18 mouse cellular contexts compared by ENCODE assay signal in the genomic region with DNA sequence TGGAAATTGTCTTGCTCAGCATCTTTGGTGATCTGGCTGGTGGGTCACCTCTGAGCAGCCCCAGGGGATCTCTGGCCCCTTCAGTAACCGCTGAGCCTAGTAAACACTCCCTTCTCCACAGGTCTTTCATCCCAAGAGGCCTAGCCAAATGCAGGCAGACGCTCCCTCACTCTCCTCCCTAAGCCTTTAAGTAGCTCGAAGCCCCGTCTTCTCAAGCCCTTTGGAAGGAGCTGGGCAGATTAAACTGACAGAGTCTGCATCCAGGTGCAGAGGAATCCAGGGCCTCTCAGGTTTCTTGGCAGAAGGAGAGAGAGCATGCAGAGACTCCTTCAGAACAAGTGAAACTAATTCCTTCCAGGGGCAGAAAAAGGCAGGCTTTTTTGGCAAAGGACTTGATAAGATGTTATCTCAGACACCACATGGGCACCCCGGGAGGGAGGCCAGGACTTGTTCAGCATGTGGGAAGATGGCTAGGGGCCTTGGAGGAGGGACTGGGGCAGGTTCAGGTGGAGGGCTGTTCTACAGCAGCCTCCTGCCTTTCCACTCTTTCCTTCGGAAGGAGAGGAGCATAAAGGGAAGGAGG. TPM values are rescaled to one million over a fixed set of nuclear protein-coding genes. Genes with fewer than 3 reads are reported as not detected.
DNase-seq lines count a peak whose midpoint lies in the region; ATAC-seq lines count a peak whose summit lies in the region.
"Had no signal": no experiment of that assay in that cellular context is flagged by ENCODE, and none has a peak within 500 bp of the region (broad histone marks: within the 10 kb centered on the region; RNA-seq: fewer than 3 reads in every experiment).

No protein-coding gene starts in this region.

- H3K36me3 ChIP-seq in heart, embryonic 11.5 days (ENCODE audit: control insufficient read depth, insufficient read depth, low read length), result no peaks in the 10 kb centered on the region
- H3K36me3 ChIP-seq in embryonic facial prominence, embryonic 13.5 days, result no peaks in the 10 kb centered on the region
- no peaks in the 10 kb centered on the region for H3K36me3 ChIP-seq in stomach, embryonic 16.5 days (ENCODE audit: control insufficient read depth, insufficient read depth, low read length)
- H3K36me3 ChIP-seq: hindbrain, embryonic 10.5 days had no signal

- 0 out of 2 replicates have a peak, but pooled peaks cover 9% of the 10 kb centered on the region for H3K4me1 ChIP-seq in heart, embryonic 11.5 days (ENCODE audit: control insufficient read depth, insufficient read depth, low read length)
- H3K4me1 ChIP-seq in embryonic facial prominence, embryonic 13.5 days, result peaks cover 38% of the 10 kb centered on the region
- peaks cover 11% of the 10 kb centered on the region; the same call in 1 of the 2 replicates for H3K4me1 ChIP-seq in stomach, embryonic 16.5 days (ENCODE audit: control insufficient read depth, insufficient read depth, low read length)

- H3K4me3 ChIP-seq in heart, embryonic 11.5 days (ENCODE audit: low read depth, low read length), result no peak overlapping the region
- H3K4me3 ChIP-seq in embryonic facial prominence, embryonic 13.5 days, result no peak overlapping the region
- no peak overlapping the region for H3K4me3 ChIP-seq in stomach, embryonic 16.5 days (replicated peaks; ENCODE audit: low read length)
- H3K4me3 ChIP-seq: hindbrain, embryonic 10.5 days had no signal

- WGBS in heart, embryonic 11.5 days (ENCODE audit: insufficient replicate concordance), result 22% methylated on average over 6 of the region's 6 CpGs
- WGBS in embryonic facial prominence, embryonic 13.5 days, result 9% methylated on average over 6 of the region's 6 CpGs
- WGBS in stomach, embryonic 16.5 days, result 29% methylated on average over 6 of the region's 6 CpGs

- no peak for ATAC-seq in heart, embryonic 11.5 days (replicated peaks; ENCODE audit: insufficient number of reproducible peaks, low FRiP score, low TSS enrichment)
- peak; percentile 44 for ATAC-seq in embryonic facial prominence, embryonic 13.5 days (ENCODE audit: insufficient number of reproducible peaks, insufficient read depth, low FRiP score, low TSS enrichment, low read depth)
- no peak for ATAC-seq in stomach, embryonic 16.5 days (ENCODE audit: insufficient read depth, low FRiP score)
- ATAC-seq: inflammation-experienced regulatory T-cells, adult 6 months; Patski had no signal

- no peaks in the 10 kb centered on the region for H3K9me3 ChIP-seq in heart, embryonic 11.5 days (replicated peaks; ENCODE audit: control insufficient read depth, low read length)
- H3K9me3 ChIP-seq in embryonic facial prominence, embryonic 13.5 days, result no peaks in the 10 kb centered on the region
- no peaks in the 10 kb centered on the region for H3K9me3 ChIP-seq in stomach, embryonic 16.5 days (replicated peaks; ENCODE audit: control insufficient read depth, low read length)
- H3K9me3 ChIP-seq: hindbrain, embryonic 10.5 days had no signal

- H3K9ac ChIP-seq in heart, embryonic 11.5 days (ENCODE audit: low read depth, low read length), result no peak overlapping the region
- no peak overlapping the region; the same call in 1 of the 2 replicates for H3K9ac ChIP-seq in embryonic facial prominence, embryonic 13.5 days
- no peak overlapping the region for H3K9ac ChIP-seq in stomach, embryonic 16.5 days (ENCODE audit: low read length)

- DNase-seq in heart, adult 11 months, result peak; percentile 80
- peak; percentile 59 for DNase-seq in retina, adult 2 months (ENCODE audit: low read depth, low spot score)
- DNase-seq in retina, embryonic 14.5 days (ENCODE audit: low spot score), result no peak
- no peak for DNase-seq in right cerebral cortex, postnatal 4 days
- no peak for DNase-seq in thymus, adult 18-20 months
- DNase-seq: kidney, postnatal 10 days; lung, postnatal 10 days; right cerebral cortex, postnatal 25 days; thymus, postnatal 14 days had no signal

- H3K27me3 ChIP-seq in heart, embryonic 11.5 days (ENCODE audit: control insufficient read depth, insufficient read depth, low read length), result peaks cover 3% of the 10 kb centered on the region; the same call in 1 of the 2 replicates
- H3K27me3 ChIP-seq in embryonic facial prominence, embryonic 13.5 days, result no peaks in the 10 kb centered on the region
- H3K27me3 ChIP-seq in stomach, embryonic 16.5 days (ENCODE audit: control insufficient read depth, insufficient read depth, low read length), result no peaks in the 10 kb centered on the region
- H3K27me3 ChIP-seq: Patski had no signal

- no peak overlapping the region for H3K27ac ChIP-seq in heart, embryonic 11.5 days (ENCODE audit: low read depth, low read length)
- H3K27ac ChIP-seq in embryonic facial prominence, embryonic 13.5 days, result peak overlapping the region; percentile 80
- H3K27ac ChIP-seq in stomach, embryonic 16.5 days (ENCODE audit: low read length), result peak overlapping the region; percentile 31
- H3K27ac ChIP-seq: hindbrain, embryonic 10.5 days had no signal

- no peak overlapping the region for H3K4me2 ChIP-seq in heart, embryonic 11.5 days
- H3K4me2 ChIP-seq in embryonic facial prominence, embryonic 13.5 days, result no peak overlapping the region
- no peak overlapping the region for H3K4me2 ChIP-seq in stomach, embryonic 16.5 days (ENCODE audit: low read depth, low read length)

RNA-seq across cellular contexts. Expression of a gene that starts 39.4 kb away (rescaled TPM):
- 1,182 and 1,259 TPM in 2 replicates for polyA plus RNA-seq in heart, embryonic 11.5 days (2014; fragmentation: Nextera tagmentation; extraction: Ambion mirVana)
- 1,239 and 1,279 TPM in 2 replicates for polyA plus RNA-seq in embryonic facial prominence, embryonic 13.5 days (2015; fragmentation: Nextera tagmentation; extraction: Ambion mirVana)
- 2,158 and 2,387 TPM in 2 replicates for polyA plus RNA-seq in stomach, embryonic 16.5 days (2015; fragmentation: Nextera tagmentation; extraction: Ambion mirVana)
- polyA plus RNA-seq: inflammation-experienced regulatory T-cells, adult 6 months had no signal

RNA-seq across cellular contexts. Expression of a gene that starts 47.2 kb away (rescaled TPM):
- polyA plus RNA-seq in heart, embryonic 11.5 days (2014; fragmentation: Nextera tagmentation; extraction: Ambion mirVana), result not detected in 2 replicates
- polyA plus RNA-seq in embryonic facial prominence, embryonic 13.5 days (2015; fragmentation: Nextera tagmentation; extraction: Ambion mirVana), result 0.62 and 0.69 TPM in 2 replicates
- 0.97 and 1.2 TPM in 2 replicates for polyA plus RNA-seq in stomach, embryonic 16.5 days (2015; fragmentation: Nextera tagmentation; extraction: Ambion mirVana)
- polyA plus RNA-seq: heart, embryonic 14.5 days; inflammation-experienced regulatory T-cells, adult 6 months; liver, adult 2 months; neural tube, embryonic 14.5 days had no signal

Comparison
In these comparisons a context has a peak if more than half of its experiments do, and no peak if none do; other contexts are left out.
1. DNase-seq: peak in heart, adult 11 months (single experiment) and retina, adult 2 months (single experiment); none in retina, embryonic 14.5 days (single experiment), right cerebral cortex, postnatal 4 days (single experiment) and thymus, adult 18-20 months (0 of 2).